Mouse (Mus musculus): ENCODE data around the gene Irx4.

Gene Irx4

GRCm38 (mm10) chr13:73260354-73261035, at the start of gene Irx4:
Gene Irx4 (plus strand): TSS chr13:73260479.
- DNase-seq (ENCODE audit: low spot score in 2 of 2) = no peak

GRCm38 (mm10) chr13:73214301-73214700, 46.0 kb upstream of the Irx4 start:
- DNase-seq (ENCODE audit: low spot score in 2 of 2) = no peak

- no peak for DNase-seq (ENCODE audit: low spot score in 2 of 2)
Measured at GRCm38 (mm10) chr13:73236461-73236860, 23.8 kb upstream of the Irx4 start.

- no peak for DNase-seq (ENCODE audit: low spot score in 2 of 2)
Measured at GRCm38 (mm10) chr13:73239191-73239746, 21.0 kb upstream of the Irx4 start.

GRCm38 (mm10) chr13:73242556-73242955, 17.7 kb upstream of the Irx4 start:
- DNase-seq (ENCODE audit: low spot score in 2 of 2) = no peak

GRCm38 (mm10) chr13:73246961-73247360, 13.3 kb upstream of the Irx4 start:
- DNase-seq (ENCODE audit: low spot score in 2 of 2) = no peak

- no peak for DNase-seq (ENCODE audit: low spot score in 2 of 2)
Measured at GRCm38 (mm10) chr13:73251222-73251621, 9.1 kb upstream of the Irx4 start.

GRCm38 (mm10) chr13:73252022-73252421, 8.3 kb upstream of the Irx4 start:
- DNase-seq (ENCODE audit: low spot score in 2 of 2) = no peak

- DNase-seq (ENCODE audit: low spot score in 2 of 2) = no peak
Measured at GRCm38 (mm10) chr13:73258415-73258814, 1.9 kb upstream of the Irx4 start.

GRCm38 (mm10) chr13:73259577-73260353, 514 bp upstream of the Irx4 start:
- no peak for DNase-seq (ENCODE audit: low spot score in 2 of 2)

GRCm38 (mm10) chr13:73261036-73261730, 904 bp downstream of the Irx4 start:
- DNase-seq (ENCODE audit: low spot score in 2 of 2) = no peak

- DNase-seq (ENCODE audit: low spot score in 2 of 2) = no peak
Measured at GRCm38 (mm10) chr13:73261881-73262280, 1.6 kb downstream of the Irx4 start.

- no peak for DNase-seq (ENCODE audit: low spot score in 2 of 2)
Measured at GRCm38 (mm10) chr13:73262336-73263127, 2.3 kb downstream of the Irx4 start.

GRCm38 (mm10) chr13:73263128-73263971, 3.1 kb downstream of the Irx4 start:
- no peak for DNase-seq (ENCODE audit: low spot score in 2 of 2)

- DNase-seq (ENCODE audit: low spot score in 2 of 2) = no peak
Measured at GRCm38 (mm10) chr13:73264166-73264735, 4.0 kb downstream of the Irx4 start.

GRCm38 (mm10) chr13:73264831-73265230, 4.6 kb downstream of the Irx4 start:
- DNase-seq (ENCODE audit: low spot score in 2 of 2) = no peak

GRCm38 (mm10) chr13:73265442-73265841, 5.2 kb downstream of the Irx4 start:
- DNase-seq (ENCODE audit: low spot score in 2 of 2) = no peak

- DNase-seq (ENCODE audit: low spot score in 2 of 2) = no peak
Measured at GRCm38 (mm10) chr13:73267551-73267950, 7.3 kb downstream of the Irx4 start.

- no peak for DNase-seq (ENCODE audit: low spot score in 2 of 2)
Measured at GRCm38 (mm10) chr13:73268702-73269101, 8.4 kb downstream of the Irx4 start.

GRCm38 (mm10) chr13:73269251-73269650, 9.0 kb downstream of the Irx4 start:
- no peak for DNase-seq (ENCODE audit: low spot score in 2 of 2)
